Mouse (Mus musculus): ENCODE results near the gene Rnf123. TPM values are rescaled to one million over a fixed set of nuclear protein-coding genes. Genes with fewer than 3 reads are reported as not detected.

Gene Rnf123
- polyA plus RNA-seq, 1 experiment from 2014 or later, result 25.5 TPM

DNA sequence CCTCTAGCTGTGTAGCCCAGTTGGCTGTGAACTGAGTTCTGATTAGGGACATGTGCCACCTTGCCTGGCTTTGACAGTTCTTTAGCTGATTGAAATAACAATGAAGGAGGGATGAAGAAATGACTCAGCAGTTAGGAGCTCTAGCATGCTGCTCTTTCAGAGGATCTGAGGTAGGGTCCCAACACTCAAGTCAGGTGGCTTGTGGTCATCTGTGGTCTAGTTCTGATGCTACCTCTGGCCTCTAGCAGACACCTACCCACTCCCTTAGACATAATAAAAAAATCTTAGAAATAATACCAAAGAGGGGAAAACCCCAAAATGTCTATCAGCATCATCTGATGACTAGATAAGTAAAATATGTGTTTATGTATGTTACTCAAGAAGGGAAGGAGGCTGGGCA is 72.8 kb downstream of the Rnf123 start:
- Histone ChIP-seq H3K9ac (no peak overlapping the region), H3K4me2 (no peak overlapping the region), H3K4me3 (no peak overlapping the region), H3K9me3 (no peaks in the 10 kb centered on the region), H3K27me3 (no peaks in the 10 kb centered on the region), H3K27ac (no peak overlapping the region), H3K36me3 (peaks cover 12% of the 10 kb centered on the region), H3K4me1 (0 out of 2 replicates have a peak, but pooled peaks cover 4% of the 10 kb centered on the region)
- no peak for ATAC-seq (ENCODE audit: insufficient number of reproducible peaks, low FRiP score, low TSS enrichment, low read depth)

DNA sequence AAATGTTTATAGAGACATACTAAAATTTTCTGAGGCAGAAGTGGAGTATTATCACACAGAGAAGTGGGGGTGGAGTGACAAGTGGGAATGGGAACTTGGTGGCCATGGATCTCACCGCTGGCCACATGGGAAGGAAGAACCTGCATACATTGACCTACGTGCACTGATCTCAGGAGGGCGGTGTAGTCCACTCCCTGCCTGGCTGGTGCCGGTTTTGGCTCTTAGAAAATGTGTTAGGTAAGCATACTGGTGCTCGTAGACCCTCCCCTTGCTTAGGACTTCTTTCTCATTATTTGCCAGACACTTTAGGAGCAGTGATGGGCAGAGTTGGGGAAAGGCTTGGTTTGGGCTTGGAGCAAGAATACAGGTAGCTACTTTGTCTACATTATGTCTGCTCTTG is 75.1 kb downstream of the Rnf123 start:
- Histone ChIP-seq H3K9me3 (no peaks in the 10 kb centered on the region), H3K27ac (no peak overlapping the region), H3K4me3 (no peak overlapping the region), H3K27me3 (no peaks in the 10 kb centered on the region), H3K4me2 (no peak overlapping the region), H3K36me3 (peaks cover 8% of the 10 kb centered on the region; the same call in 1 of the 2 replicates), H3K9ac (no peak overlapping the region), H3K4me1 (peaks cover 21% of the 10 kb centered on the region)
- ATAC-seq (ENCODE audit: insufficient number of reproducible peaks, low FRiP score, low TSS enrichment, low read depth), result no peak
- WGBS, result 89% methylated on average over 5 of the region's 5 CpGs

DNA sequence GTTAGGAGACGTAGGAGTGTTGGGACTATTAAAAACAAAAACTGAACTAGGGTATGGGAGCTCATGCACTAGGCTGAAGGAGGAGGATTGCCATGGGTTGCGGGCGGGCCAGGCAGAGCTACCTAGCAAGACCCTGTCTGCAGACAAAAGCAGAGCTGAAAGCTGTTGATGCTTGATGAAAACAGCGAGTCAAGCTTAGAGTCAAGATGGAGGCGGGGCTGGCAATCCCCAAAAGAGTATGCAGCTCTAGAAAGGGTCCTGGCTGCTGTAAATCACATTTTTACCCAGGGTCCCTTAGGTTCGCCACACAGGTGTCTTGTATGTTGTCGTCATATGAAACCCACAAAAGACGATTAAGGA is 79.6 kb downstream of the Rnf123 start:
- H3K4me3 ChIP-seq, result peak overlapping the region; percentile 73
- no peak for ATAC-seq (ENCODE audit: insufficient number of reproducible peaks, low FRiP score, low TSS enrichment, low read depth)
- H3K9ac ChIP-seq, result peak overlapping the region; percentile 92
- H3K4me2 ChIP-seq, result peak overlapping the region; percentile 69
- 0 out of 2 replicates have a peak, but pooled peaks cover 5% of the 10 kb centered on the region for H3K36me3 ChIP-seq
- WGBS, result 4% methylated on average over 8 of the region's 8 CpGs
- H3K9me3 ChIP-seq, result no peaks in the 10 kb centered on the region
- H3K27me3 ChIP-seq, result no peaks in the 10 kb centered on the region
- H3K4me1 ChIP-seq, result peaks cover 28% of the 10 kb centered on the region
- peak overlapping the region; percentile 95 for H3K27ac ChIP-seq

DNA sequence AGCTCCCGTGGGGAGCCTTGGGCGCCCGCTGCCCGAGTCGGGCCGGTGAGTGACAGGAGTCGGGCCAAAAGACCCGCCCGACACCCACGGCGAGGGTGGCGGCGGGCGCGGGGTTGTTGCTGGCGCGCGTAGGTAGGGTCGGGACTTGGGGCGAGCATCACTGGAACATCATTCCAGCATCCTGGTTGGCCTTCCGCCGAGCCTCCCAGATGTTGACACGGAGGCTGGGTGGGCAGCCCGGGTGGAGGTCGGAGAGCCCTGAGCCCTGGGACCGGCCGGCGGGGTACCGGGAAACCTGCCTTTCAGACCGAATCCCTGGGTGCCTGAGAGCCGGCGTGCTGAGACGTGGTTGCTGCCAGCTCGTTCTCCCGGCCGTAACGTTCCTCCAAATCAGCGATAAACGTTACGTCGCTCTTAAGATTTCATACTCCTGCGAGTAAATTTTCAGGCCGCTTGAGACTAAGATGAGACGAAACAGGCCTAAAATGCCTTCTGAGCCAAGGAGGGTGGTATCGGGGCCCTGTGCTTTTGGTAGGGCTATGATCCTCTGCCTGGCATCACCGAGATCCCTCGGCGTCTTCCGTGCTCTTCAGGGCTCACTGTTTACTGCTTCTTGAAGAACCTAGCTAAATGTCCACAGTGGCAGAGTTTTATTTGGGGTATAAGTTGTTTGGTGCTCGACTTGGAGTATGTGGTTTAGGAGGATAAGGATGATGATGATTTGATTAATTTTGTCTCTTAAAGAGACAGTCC is 80.2 kb downstream of the Rnf123 start:
- Histone ChIP-seq H3K27ac (peak overlapping the region; percentile 95), H3K4me3 (peak overlapping the region; percentile 73), H3K4me1 (peaks cover 25% of the 10 kb centered on the region), H3K9ac (peak overlapping the region; percentile 92), H3K4me2 (peak overlapping the region; percentile 69), H3K27me3 (no peaks in the 10 kb centered on the region), H3K9me3 (no peaks in the 10 kb centered on the region), H3K36me3 (0 out of 2 replicates have a peak, but pooled peaks cover under 1% of the 10 kb centered on the region)
- peak; percentile 35; the same call in 1 of the 2 replicates for ATAC-seq (ENCODE audit: insufficient number of reproducible peaks, low FRiP score, low TSS enrichment, low read depth)
- WGBS, result under 1% methylated on average over 50 of the region's 50 CpGs

DNA sequence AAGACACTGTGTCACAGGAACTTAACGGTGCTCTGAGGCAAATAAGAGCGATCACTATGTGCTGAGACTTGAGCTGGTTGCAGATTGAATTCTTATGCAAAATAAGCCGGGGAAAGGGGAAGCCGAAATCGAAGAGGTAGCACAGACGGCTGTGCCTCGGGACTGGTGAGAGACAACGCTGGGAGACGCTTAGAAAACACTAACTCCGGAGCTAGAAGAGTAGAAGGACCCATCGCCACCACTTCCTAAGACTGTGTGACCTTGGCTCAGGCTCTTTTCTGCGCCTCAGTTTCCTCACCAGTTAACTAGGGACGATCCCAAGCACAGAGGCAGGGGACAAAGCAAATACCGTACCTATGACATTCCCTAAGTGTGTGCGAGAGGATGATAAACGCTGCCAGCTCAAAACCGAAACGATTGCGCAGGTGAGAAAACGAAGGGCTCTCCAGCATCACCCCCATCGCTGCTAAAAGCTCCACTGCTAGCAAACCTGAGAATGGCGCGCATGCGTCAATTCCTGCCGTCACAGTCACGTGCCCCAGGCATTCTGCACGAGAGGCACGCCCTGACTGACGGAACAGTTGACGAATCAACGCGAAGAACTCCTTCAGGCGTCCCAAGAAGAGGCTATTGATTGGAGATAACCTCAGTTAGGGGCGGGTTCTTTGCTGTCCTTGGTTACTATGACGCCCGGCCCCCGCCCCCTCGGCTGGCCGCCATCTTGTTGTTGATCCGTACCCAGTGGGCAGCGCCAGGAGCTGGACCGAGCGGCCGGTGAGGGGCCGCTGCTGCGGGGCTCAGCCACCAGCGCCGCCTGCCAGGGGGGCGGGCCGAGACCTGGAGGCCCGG is 81.0 kb downstream of the Rnf123 start, which contains the start of gene Ip6k1:
TSS of gene Ip6k1 (plus strand) at position 580 of the 849 bp plus-strand sequence.
- Histone ChIP-seq H3K4me3 (peak within 1 kb of the TSS; percentile 73), H3K27me3 (no peaks in the 10 kb centered on the region), H3K4me2 (peak within 1 kb of the TSS; percentile 69), H3K9ac (peak within 1 kb of the TSS; percentile 92), H3K36me3 (no peaks in the 10 kb centered on the region), H3K27ac (peak within 1 kb of the TSS; percentile 95), H3K4me1 (peaks cover 25% of the 10 kb centered on the region), H3K9me3 (no peaks in the 10 kb centered on the region)
- WGBS, result under 1% methylated on average over 51 of the region's 51 CpGs
- ATAC-seq (ENCODE audit: insufficient number of reproducible peaks, low FRiP score, low TSS enrichment, low read depth), result peak; percentile 100

Small RNAs within 50 kb of the gene (microRNA-seq; reads per million reads assigned to microRNA genes)
- gene Gm47303 (not detected), gene Mir7088 (not detected)

Other genes with a start within 250 kb of the Rnf123 start
- gene Rbm6, start 210.1 kb downstream of the Rnf123 start, polyA plus RNA-seq (2015; fragmentation: Nextera tagmentation; extraction: Ambion mirVana), result 71.7 and 72.2 TPM in 2 replicates
- gene Mon1a, start 195.2 kb downstream of the Rnf123 start, polyA plus RNA-seq (2015; fragmentation: Nextera tagmentation; extraction: Ambion mirVana), result 15.9 and 16.9 TPM in 2 replicates
- gene Mst1r, start 176.5 kb downstream of the Rnf123 start, polyA plus RNA-seq (2015; fragmentation: Nextera tagmentation; extraction: Ambion mirVana), result 7.0 and 10.3 TPM in 2 replicates
- gene Actl11, start 154.9 kb downstream of the Rnf123 start, polyA plus RNA-seq (2015; fragmentation: Nextera tagmentation; extraction: Ambion mirVana), result not detected in 2 replicates
- 5.8 and 6.7 TPM in 2 replicates for gene Camkv, start 147.7 kb downstream of the Rnf123 start, polyA plus RNA-seq (2015; fragmentation: Nextera tagmentation; extraction: Ambion mirVana)
- 16.1 and 19.5 TPM in 2 replicates for gene Traip, start 133.2 kb downstream of the Rnf123 start, polyA plus RNA-seq (2015; fragmentation: Nextera tagmentation; extraction: Ambion mirVana)
- gene Uba7, start 107.8 kb downstream of the Rnf123 start, polyA plus RNA-seq (2015; fragmentation: Nextera tagmentation; extraction: Ambion mirVana), result 22.7 and 24.9 TPM in 2 replicates
- 6.9 and 7.4 TPM in 2 replicates for gene Gm20661, start 100.3 kb downstream of the Rnf123 start, polyA plus RNA-seq (2015; fragmentation: Nextera tagmentation; extraction: Ambion mirVana)
- 97.7 and 99.9 TPM in 2 replicates for gene Inka1, start 97.5 kb downstream of the Rnf123 start, polyA plus RNA-seq (2015; fragmentation: Nextera tagmentation; extraction: Ambion mirVana)
- 10.7 and 11.9 TPM in 2 replicates for gene Cdhr4, start 90.8 kb downstream of the Rnf123 start, polyA plus RNA-seq (2015; fragmentation: Nextera tagmentation; extraction: Ambion mirVana)
- 0.10 and 0.51 TPM in 2 replicates for gene Gm20662, start 87.0 kb downstream of the Rnf123 start, polyA plus RNA-seq (2015; fragmentation: Nextera tagmentation; extraction: Ambion mirVana)
- gene Ip6k1, start 80.8 kb downstream of the Rnf123 start, polyA plus RNA-seq (2015; fragmentation: Nextera tagmentation; extraction: Ambion mirVana), result 56.0 and 64.3 TPM in 2 replicates
- gene Gmppb, start 34.1 kb downstream of the Rnf123 start, polyA plus RNA-seq (2015; fragmentation: Nextera tagmentation; extraction: Ambion mirVana), result 46.7 and 52.4 TPM in 2 replicates
- 4.4 and 4.7 TPM in 2 replicates for gene Amigo3, start 30.2 kb downstream of the Rnf123 start, polyA plus RNA-seq (2015; fragmentation: Nextera tagmentation; extraction: Ambion mirVana)
- gene Mst1, start 2.9 kb downstream of the Rnf123 start, polyA plus RNA-seq (2015; fragmentation: Nextera tagmentation; extraction: Ambion mirVana), result 2.2 and 3.5 TPM in 2 replicates
- gene Apeh, start 11.3 kb upstream of the Rnf123 start, polyA plus RNA-seq (2015; fragmentation: Nextera tagmentation; extraction: Ambion mirVana), result 41.8 and 45.4 TPM in 2 replicates
- gene Bsn, start 107.0 kb upstream of the Rnf123 start, polyA plus RNA-seq (2015; fragmentation: Nextera tagmentation; extraction: Ambion mirVana), result 0.76 and 0.82 TPM in 2 replicates
- gene Dag1, start 180.6 kb upstream of the Rnf123 start, polyA plus RNA-seq (2015; fragmentation: Nextera tagmentation; extraction: Ambion mirVana), result 86.6 and 107 TPM in 2 replicates
- 35.5 and 43.8 TPM in 2 replicates for gene Nicn1, start 207.1 kb upstream of the Rnf123 start, polyA plus RNA-seq (2015; fragmentation: Nextera tagmentation; extraction: Ambion mirVana)
- 8.3 and 9.5 TPM in 2 replicates for gene Amt, start 213.5 kb upstream of the Rnf123 start, polyA plus RNA-seq (2015; fragmentation: Nextera tagmentation; extraction: Ambion mirVana)
- 470 and 473 TPM in 2 replicates for gene Rhoa, start 222.8 kb upstream of the Rnf123 start, polyA plus RNA-seq (2015; fragmentation: Nextera tagmentation; extraction: Ambion mirVana)
- gene Tcta, start 222.8 kb upstream of the Rnf123 start, polyA plus RNA-seq (2015; fragmentation: Nextera tagmentation; extraction: Ambion mirVana), result 44.3 and 47.6 TPM in 2 replicates